Mouse (Mus musculus): Measurements from ENCODE around the gene Thsd4. TPM values are rescaled to one million over a fixed set of nuclear protein-coding genes. Genes with fewer than 3 reads are reported as not detected.
A peak's percentile ranks its signal among the peaks of the same experiment; 100 is the strongest.
"Not testable (repeated sequence)": the region's sequence is repeated elsewhere in the genome, so short reads cannot be mapped to it uniquely, and the experiment has no call there.

Gene Thsd4
- polyA plus RNA-seq, 1 experiment from 2014 or later: 21.1 TPM

GRCm38 (mm10) chr9:59941885-59942350 lies 579.9 kb downstream of the Thsd4 start:
- Histone ChIP-seq H3K27me3 (replicated peaks) (no peaks in the 10 kb centered on the region), H3K4me3 (replicated peaks) (no peak overlapping the region), H3K4me2 (no peak overlapping the region), H3K36me3 (no peaks in the 10 kb centered on the region), H3K4me1 (0 out of 2 replicates have a peak, but pooled peaks cover 4% of the 10 kb centered on the region), H3K9me3 (no peaks in the 10 kb centered on the region), H3K9ac (no peak overlapping the region), H3K27ac (peak overlapping the region; percentile 44; the same call in 1 of the 2 replicates)
- ATAC-seq (ENCODE audit: insufficient read depth, low FRiP score, low read depth): no peak
- WGBS: 40% methylated on average over 9 of the region's 9 CpGs

GRCm38 (mm10) chr9:59940913-59941884 lies 580.6 kb downstream of the Thsd4 start:
- Histone ChIP-seq H3K27me3 (replicated peaks) (no peaks in the 10 kb centered on the region), H3K4me1 (0 out of 2 replicates have a peak, but pooled peaks cover 4% of the 10 kb centered on the region), H3K27ac (peak overlapping the region; percentile 44; the same call in 1 of the 2 replicates), H3K4me2 (no peak overlapping the region), H3K4me3 (replicated peaks) (0 out of 2 replicates have a peak overlapping the region, but pooled peaks have one; percentile 20), H3K9ac (no peak overlapping the region), H3K36me3 (no peaks in the 10 kb centered on the region), H3K9me3 (no peaks in the 10 kb centered on the region)
- ATAC-seq (ENCODE audit: insufficient read depth, low FRiP score, low read depth): no peak
- WGBS: 64% methylated on average over 12 of the region's 12 CpGs

- 0 out of 2 replicates have a peak overlapping the region, but pooled peaks have one; percentile 0 for H3K4me2 ChIP-seq
- H3K4me3 ChIP-seq (replicated peaks): peak overlapping the region; percentile 20; the same call in 1 of the 2 replicates
- H3K27me3 ChIP-seq (replicated peaks): no peaks in the 10 kb centered on the region
- no peaks in the 10 kb centered on the region for H3K9me3 ChIP-seq
- H3K36me3 ChIP-seq: no peaks in the 10 kb centered on the region
- H3K9ac ChIP-seq: no peak overlapping the region
- ATAC-seq (ENCODE audit: insufficient read depth, low FRiP score, low read depth): no peak
- WGBS: 53% methylated on average over 2 of the region's 2 CpGs
- H3K27ac ChIP-seq: no peak overlapping the region
- H3K4me1 ChIP-seq: 0 out of 2 replicates have a peak, but pooled peaks cover 4% of the 10 kb centered on the region
Observed at GRCm38 (mm10) chr9:59939691-59940090, 582.2 kb downstream of the Thsd4 start.

GRCm38 (mm10) chr9:59938529-59938928 lies 583.3 kb downstream of the Thsd4 start:
- no peaks in the 10 kb centered on the region for H3K36me3 ChIP-seq
- H3K4me1 ChIP-seq: 0 out of 2 replicates have a peak, but pooled peaks cover 4% of the 10 kb centered on the region
- no peak overlapping the region for H3K9ac ChIP-seq
- H3K9me3 ChIP-seq: no peaks in the 10 kb centered on the region
- no peak overlapping the region for H3K4me2 ChIP-seq
- no peak overlapping the region for H3K4me3 ChIP-seq (replicated peaks)
- ATAC-seq (ENCODE audit: insufficient read depth, low FRiP score, low read depth): no peak
- WGBS: 84% methylated on average over 8 of the region's 8 CpGs
- H3K27me3 ChIP-seq (replicated peaks): no peaks in the 10 kb centered on the region
- H3K27ac ChIP-seq: no peak overlapping the region

- not testable (repeated sequence) for H3K27ac ChIP-seq; H3K36me3 ChIP-seq; H3K9me3 ChIP-seq; H3K4me2 ChIP-seq; H3K9ac ChIP-seq; H3K4me3 ChIP-seq (replicated peaks); H3K4me1 ChIP-seq; H3K27me3 ChIP-seq (replicated peaks); ATAC-seq (ENCODE audit: insufficient read depth, low FRiP score, low read depth)
- 70% methylated on average over 8 of the region's 8 CpGs for WGBS
Observed at GRCm38 (mm10) chr9:59935866-59936265, 586.0 kb downstream of the Thsd4 start.

- no peak for ATAC-seq (ENCODE audit: insufficient read depth, low FRiP score, low read depth)
- H3K36me3 ChIP-seq: no peaks in the 10 kb centered on the region
- no peaks in the 10 kb centered on the region for H3K9me3 ChIP-seq
- no peak overlapping the region for H3K27ac ChIP-seq
- H3K27me3 ChIP-seq (replicated peaks): no peaks in the 10 kb centered on the region
- H3K4me2 ChIP-seq: no peak overlapping the region
- no peaks in the 10 kb centered on the region for H3K4me1 ChIP-seq
- 73% methylated on average over 3 of the region's 3 CpGs for WGBS
- H3K4me3 ChIP-seq (replicated peaks): no peak overlapping the region
- H3K9ac ChIP-seq: no peak overlapping the region
Observed at GRCm38 (mm10) chr9:59930248-59930647, 591.6 kb downstream of the Thsd4 start.

Other genes starting within 250 kb of the Thsd4 start
- gene Lrrc49, start 166.1 kb upstream of the Thsd4 start, polyA plus RNA-seq (2015; fragmentation: Nextera tagmentation; extraction: Ambion mirVana): 14.3 and 15.7 TPM in 2 replicates
- 2.2 and 2.3 TPM in 2 replicates for gene Larp6, start 190.9 kb upstream of the Thsd4 start, polyA plus RNA-seq (2015; fragmentation: Nextera tagmentation; extraction: Ambion mirVana)

Measured in stomach, embryonic 15.5 days (tissue).